12 mouse cellular contexts compared by ENCODE assay signal in genomic region chr8:75169363-75169762, GRCm38 (mm10). TPM values are rescaled to one million over a fixed set of nuclear protein-coding genes. Genes with fewer than 3 reads are reported as not detected.
DNase-seq lines count a peak whose midpoint lies in the region; ATAC-seq and TF ChIP-seq lines count a peak whose summit lies in the region.
"Had no signal": no experiment of that assay in that cellular context is flagged by ENCODE, and none has a peak within 500 bp of the region (broad histone marks: within the 10 kb centered on the region; RNA-seq: fewer than 3 reads in every experiment).

No protein-coding gene starts in this region.

- 32% methylated on average over 5 of the region's 5 CpGs for WGBS in heart, embryonic 16.5 days
- WGBS in stomach, embryonic 14.5 days, result 51% methylated on average over 5 of the region's 5 CpGs
- WGBS in stomach, postnatal 0 days, result 37% methylated on average over 5 of the region's 5 CpGs
- 35% methylated on average over 5 of the region's 5 CpGs for WGBS in stomach, embryonic 16.5 days

- H3K9ac ChIP-seq in heart, embryonic 16.5 days (ENCODE audit: low read length), result no peak overlapping the region
- no peak overlapping the region for H3K9ac ChIP-seq in stomach, embryonic 14.5 days (replicated peaks; ENCODE audit: low read depth, low read length)
- no peak overlapping the region; the same call in 1 of the 2 replicates for H3K9ac ChIP-seq in stomach, postnatal 0 days (ENCODE audit: low read length)
- no peak overlapping the region for H3K9ac ChIP-seq in stomach, embryonic 16.5 days (ENCODE audit: low read length)

- ATAC-seq in heart, embryonic 16.5 days (replicated peaks; ENCODE audit: extremely low read depth, insufficient read depth, low FRiP score), result peak; percentile 84
- peak; percentile 73; the same call in 1 of the 2 replicates for ATAC-seq in stomach, embryonic 14.5 days (ENCODE audit: insufficient number of reproducible peaks, insufficient read depth, low FRiP score, low read depth)
- no peak; the same call in 1 of the 2 replicates for ATAC-seq in stomach, postnatal 0 days (ENCODE audit: low FRiP score, low TSS enrichment)
- peak; percentile 77; the same call in 1 of the 2 replicates for ATAC-seq in stomach, embryonic 16.5 days (ENCODE audit: insufficient read depth, low FRiP score)

- no peaks in the 10 kb centered on the region for H3K9me3 ChIP-seq in heart, embryonic 16.5 days (replicated peaks; ENCODE audit: control insufficient read depth, low read length)
- no peaks in the 10 kb centered on the region for H3K9me3 ChIP-seq in stomach, embryonic 14.5 days (ENCODE audit: control insufficient read depth, low read depth, low read length)
- H3K9me3 ChIP-seq in stomach, postnatal 0 days (ENCODE audit: control insufficient read depth, low read length), result no peaks in the 10 kb centered on the region
- no peaks in the 10 kb centered on the region; the same call in 1 of the 2 replicates for H3K9me3 ChIP-seq in stomach, embryonic 16.5 days (replicated peaks; ENCODE audit: control insufficient read depth, low read length)

- peaks cover 9% of the 10 kb centered on the region for H3K4me1 ChIP-seq in heart, embryonic 16.5 days (ENCODE audit: control insufficient read depth, insufficient read depth, low read length)
- H3K4me1 ChIP-seq in stomach, embryonic 14.5 days (ENCODE audit: control insufficient read depth, insufficient read depth, low read length), result peaks cover 3% of the 10 kb centered on the region; the same call in 1 of the 2 replicates
- no peaks in the 10 kb centered on the region for H3K4me1 ChIP-seq in stomach, postnatal 0 days (replicated peaks; ENCODE audit: control insufficient read depth, insufficient read depth)
- H3K4me1 ChIP-seq in stomach, embryonic 16.5 days (ENCODE audit: control insufficient read depth, insufficient read depth, low read length), result peaks cover 14% of the 10 kb centered on the region; the same call in 1 of the 2 replicates

- no peaks in the 10 kb centered on the region for H3K36me3 ChIP-seq in heart, embryonic 16.5 days (ENCODE audit: control insufficient read depth, insufficient read depth)
- H3K36me3 ChIP-seq in stomach, embryonic 14.5 days (ENCODE audit: control insufficient read depth, insufficient read depth, low read length), result no peaks in the 10 kb centered on the region
- no peaks in the 10 kb centered on the region for H3K36me3 ChIP-seq in stomach, postnatal 0 days (ENCODE audit: control insufficient read depth, insufficient read depth, low read length)
- H3K36me3 ChIP-seq in stomach, embryonic 16.5 days (ENCODE audit: control insufficient read depth, insufficient read depth, low read length), result no peaks in the 10 kb centered on the region

- H3K4me3 ChIP-seq in heart, embryonic 16.5 days (ENCODE audit: low read length), result no peak overlapping the region
- no peak overlapping the region for H3K4me3 ChIP-seq in stomach, embryonic 14.5 days (ENCODE audit: low read depth, low read length)
- no peak overlapping the region for H3K4me3 ChIP-seq in stomach, postnatal 0 days (ENCODE audit: low read depth, low read length)
- H3K4me3 ChIP-seq in stomach, embryonic 16.5 days (replicated peaks; ENCODE audit: low read length), result no peak overlapping the region
- H3K4me3 ChIP-seq: myocyte had no signal

- H3K4me2 ChIP-seq in heart, embryonic 16.5 days (ENCODE audit: low read depth, low read length), result no peak overlapping the region
- H3K4me2 ChIP-seq in stomach, embryonic 14.5 days (replicated peaks; ENCODE audit: low read depth, low read length), result no peak overlapping the region
- H3K4me2 ChIP-seq in stomach, postnatal 0 days (replicated peaks; ENCODE audit: low read depth), result no peak overlapping the region
- H3K4me2 ChIP-seq in stomach, embryonic 16.5 days (ENCODE audit: low read depth, low read length), result no peak overlapping the region

- intact Hi-C loops in heart, postnatal 25 days (cut with DNase I), result no loop called here

- no peaks in the 10 kb centered on the region for H3K27me3 ChIP-seq in heart, embryonic 16.5 days (ENCODE audit: control insufficient read depth, insufficient read depth, low read length)
- no peaks in the 10 kb centered on the region for H3K27me3 ChIP-seq in stomach, embryonic 14.5 days (ENCODE audit: control insufficient read depth, insufficient read depth, low read length)
- H3K27me3 ChIP-seq in stomach, postnatal 0 days (ENCODE audit: control insufficient read depth, insufficient read depth, low read length), result no peaks in the 10 kb centered on the region
- H3K27me3 ChIP-seq in stomach, embryonic 16.5 days (ENCODE audit: control insufficient read depth, insufficient read depth, low read length), result no peaks in the 10 kb centered on the region

- no peak for TF ChIP-seq EP300 in stomach, postnatal 0 days (optimal IDR thresholded peaks at IDR 0.05)

- no peak for TF ChIP-seq CTCF in stomach, postnatal 0 days (IDR thresholded peaks at IDR 0.05; ENCODE audit: low read depth)

- DNase-seq in heart, postnatal 25 days (ENCODE audit: low spot score), result no peak
- DNase-seq in layer of hippocampus, postnatal 14 days (ENCODE audit: low spot score in 2 of 2), result peak; percentile 24 to 26
- no peak for DNase-seq in layer of hippocampus, postnatal 36 days
- DNase-seq in stomach, postnatal 0 days (ENCODE audit: low spot score), result no peak
- DNase-seq: right cerebral cortex, adult 18-20 months had no signal

- 0 out of 2 replicates have a peak overlapping the region, but pooled peaks have one; percentile 36 for H3K27ac ChIP-seq in heart, embryonic 16.5 days (ENCODE audit: low read length)
- H3K27ac ChIP-seq in stomach, embryonic 14.5 days (ENCODE audit: low read length), result peak overlapping the region; percentile 52; the same call in 1 of the 2 replicates
- no peak overlapping the region for H3K27ac ChIP-seq in stomach, postnatal 0 days (replicated peaks)
- peak overlapping the region; percentile 37; the same call in 1 of the 2 replicates for H3K27ac ChIP-seq in stomach, embryonic 16.5 days (ENCODE audit: low read length)
- H3K27ac ChIP-seq: kidney, postnatal 0 days; macrophage had no signal

RNA-seq across cellular contexts. Expression of gene Rasd2, which starts 44.4 kb away (rescaled TPM):
- polyA plus RNA-seq in heart, embryonic 16.5 days (2015; fragmentation: Nextera tagmentation; extraction: Ambion mirVana), result 0.42 and 0.54 TPM in 2 replicates
- total RNA-seq in heart, postnatal 25 days (2021), result 1 to 10 TPM; 3.1 to 3.8 TPM
- 10 to 100 TPM; 40.0 to 45.0 TPM for total RNA-seq in layer of hippocampus, postnatal 14 days (2021)
- 10 to 100 TPM; 65.5 to 79.8 TPM for total RNA-seq in layer of hippocampus, postnatal 36 days (2021)
- 2.6 and 2.7 TPM in 2 replicates for polyA plus RNA-seq in stomach, embryonic 14.5 days (2014; fragmentation: Nextera tagmentation; extraction: Ambion mirVana)
- 1.2 and 1.8 TPM in 2 replicates for polyA plus RNA-seq in stomach, postnatal 0 days (2015; fragmentation: Nextera tagmentation; extraction: Ambion mirVana)
- 0.80 and 1.1 TPM in 2 replicates for polyA plus RNA-seq in stomach, embryonic 16.5 days (2015; fragmentation: Nextera tagmentation; extraction: Ambion mirVana)
- total RNA-seq: granulocyte monocyte progenitor cell, adult 5-6 weeks had no signal
- polyA plus RNA-seq: myocyte had no signal

RNA-seq across cellular contexts. Expression of gene Mcm5, which starts 60.0 kb away (rescaled TPM):
- polyA plus RNA-seq in heart, embryonic 16.5 days (2015; fragmentation: Nextera tagmentation; extraction: Ambion mirVana), result 82.3 and 87.9 TPM in 2 replicates
- total RNA-seq in heart, postnatal 25 days (2021), result 1 to 10 TPM; 4.3 to 4.4 TPM
- 1 to 10 TPM; 7.2 to 7.6 TPM for total RNA-seq in layer of hippocampus, postnatal 14 days (2021)
- 1 to 10 TPM; 6.0 TPM for total RNA-seq in layer of hippocampus, postnatal 36 days (2021)
- 138 and 141 TPM in 2 replicates for polyA plus RNA-seq in stomach, embryonic 14.5 days (2014; fragmentation: Nextera tagmentation; extraction: Ambion mirVana)
- 29.2 and 29.4 TPM in 2 replicates for polyA plus RNA-seq in stomach, postnatal 0 days (2015; fragmentation: Nextera tagmentation; extraction: Ambion mirVana)
- polyA plus RNA-seq in stomach, embryonic 16.5 days (2015; fragmentation: Nextera tagmentation; extraction: Ambion mirVana), result 112 and 117 TPM in 2 replicates

Comparison
In these comparisons a context has a peak if more than half of its experiments do, and no peak if none do; other contexts are left out.
1. DNase-seq: peak in layer of hippocampus, postnatal 14 days (2 of 2); none in heart, postnatal 25 days (single experiment), layer of hippocampus, postnatal 36 days (0 of 2) and stomach, postnatal 0 days (single experiment).